Comparison of ENCODE assay signal across 13 mouse cellular contexts in the genomic region with DNA sequence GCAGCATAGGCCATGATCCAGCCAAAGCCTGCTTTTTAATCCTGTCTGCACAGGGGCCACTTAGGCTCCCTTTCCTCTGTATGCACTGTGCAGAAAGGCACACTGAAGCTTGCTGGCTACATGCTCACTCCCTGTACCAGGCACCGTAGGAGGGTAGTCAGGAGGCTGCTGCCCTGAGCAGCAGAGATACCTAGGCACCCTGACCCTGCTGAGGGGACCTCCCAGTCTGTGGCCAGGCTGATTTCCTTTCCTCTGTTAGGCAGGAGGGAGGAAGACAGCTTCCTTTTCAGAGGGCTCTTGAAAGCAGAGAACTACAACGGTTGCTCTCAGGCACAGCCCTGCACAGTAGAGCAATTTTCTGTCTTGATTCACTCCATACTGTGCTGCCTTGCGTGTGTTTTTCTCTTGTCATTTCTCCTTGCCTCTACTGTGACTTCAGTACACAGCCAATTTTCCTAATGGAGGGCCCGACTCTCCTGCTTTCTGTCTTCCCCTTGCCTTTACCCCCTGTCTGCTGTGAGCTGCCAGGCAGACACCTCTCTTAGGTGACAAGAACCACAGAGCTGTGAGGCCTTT. TPM values are rescaled to one million over a fixed set of nuclear protein-coding genes. Genes with fewer than 3 reads are reported as not detected.
DNase-seq lines count a peak whose midpoint lies in the region; ATAC-seq and TF ChIP-seq lines count a peak whose summit lies in the region.
"Had no signal": no experiment of that assay in that cellular context is flagged by ENCODE, and none has a peak within 500 bp of the region (broad histone marks: within the 10 kb centered on the region; RNA-seq: fewer than 3 reads in every experiment).

No protein-coding gene starts in this region.

- no peak overlapping the region for H3K9ac ChIP-seq in heart, embryonic 11.5 days (ENCODE audit: low read depth, low read length)
- peak overlapping the region; percentile 24; the same call in 1 of the 2 replicates for H3K9ac ChIP-seq in midbrain, embryonic 12.5 days (replicated peaks)
- H3K9ac ChIP-seq: liver, embryonic 14.5 days had no signal

- H3K4me3 ChIP-seq in heart, embryonic 11.5 days (ENCODE audit: low read depth, low read length), result no peak overlapping the region
- H3K4me3 ChIP-seq in midbrain, embryonic 12.5 days, result peak overlapping the region; percentile 51
- no peak overlapping the region for H3K4me3 ChIP-seq in left cerebral cortex, adult 2 months
- H3K4me3 ChIP-seq: erythroblast, embryonic 14.5 days; myocyte had no signal

- WGBS in heart, embryonic 11.5 days (ENCODE audit: insufficient replicate concordance), result 23% methylated on average over 4 of the region's 4 CpGs
- 17% methylated on average over 4 of the region's 4 CpGs for WGBS in midbrain, embryonic 12.5 days

- peaks cover 22% of the 10 kb centered on the region for H3K4me1 ChIP-seq in heart, embryonic 11.5 days (ENCODE audit: control insufficient read depth, insufficient read depth, low read length)
- peaks cover 14% of the 10 kb centered on the region for H3K4me1 ChIP-seq in midbrain, embryonic 12.5 days

- no peak overlapping the region for H3K27ac ChIP-seq in heart, embryonic 11.5 days (ENCODE audit: low read depth, low read length)
- peak overlapping the region; percentile 42; the same call in 1 of the 2 replicates for H3K27ac ChIP-seq in midbrain, embryonic 12.5 days (replicated peaks)
- H3K27ac ChIP-seq in left cerebral cortex, adult 2 months, result no peak overlapping the region
- H3K27ac ChIP-seq: liver, embryonic 14.5 days had no signal

- ATAC-seq in heart, embryonic 11.5 days (replicated peaks; ENCODE audit: insufficient number of reproducible peaks, low FRiP score, low TSS enrichment), result 0 out of 2 replicates have a peak, but pooled peaks have one; percentile 24
- peak; percentile 10; the same call in 1 of the 2 replicates for ATAC-seq in midbrain, embryonic 12.5 days (ENCODE audit: low FRiP score, low read depth)

- no peak overlapping the region for H3K4me2 ChIP-seq in heart, embryonic 11.5 days
- peak overlapping the region; percentile 38 for H3K4me2 ChIP-seq in midbrain, embryonic 12.5 days (replicated peaks)

- no peak for TF ChIP-seq CTCF in left cerebral cortex, adult 2 months (IDR thresholded peaks at IDR 0.05)

- intact Hi-C loops in heart, postnatal 25 days (cut with DNase I), result loop anchor here (10.0 kb wide), 2 partner anchors 246 to 336 kb away; no protein-coding TSS in a partner anchor
- intact Hi-C loops in left cerebral cortex, adult 2 months (cut with DNase I), result loop anchor here (10.0 kb wide), 1 partner anchor 1116 kb away; no protein-coding TSS in a partner anchor

- no peaks in the 10 kb centered on the region for H3K36me3 ChIP-seq in heart, embryonic 11.5 days (ENCODE audit: control insufficient read depth, insufficient read depth, low read length)
- H3K36me3 ChIP-seq in midbrain, embryonic 12.5 days, result no peaks in the 10 kb centered on the region

- H3K27me3 ChIP-seq in heart, embryonic 11.5 days (ENCODE audit: control insufficient read depth, insufficient read depth, low read length), result peaks cover 36% of the 10 kb centered on the region
- H3K27me3 ChIP-seq in midbrain, embryonic 12.5 days, result peaks cover 75% of the 10 kb centered on the region

- no peak for DNase-seq in heart, postnatal 25 days (ENCODE audit: low spot score)
- DNase-seq in retina, postnatal 1 day, result peak; percentile 10
- no peak for DNase-seq in retina, embryonic 14.5 days (ENCODE audit: low spot score)
- DNase-seq in left cerebral cortex, adult 2 months (ENCODE audit: extremely low spot score in 1 of 2, low spot score in 2 of 2), result no peak
- DNase-seq in layer of hippocampus, postnatal 25 days (ENCODE audit: extremely low spot score in 1 of 2, low spot score in 1 of 2), result no peak
- no peak for DNase-seq in adrenal gland, adult (ENCODE audit: inconsistent age in 2 of 2, low spot score in 1 of 2)
- DNase-seq: B cell, adult 2 months; gastrocnemius, postnatal 14 days had no signal

- no peaks in the 10 kb centered on the region for H3K9me3 ChIP-seq in heart, embryonic 11.5 days (replicated peaks; ENCODE audit: control insufficient read depth, low read length)
- no peaks in the 10 kb centered on the region for H3K9me3 ChIP-seq in midbrain, embryonic 12.5 days

RNA-seq across cellular contexts. Expression of a gene that starts 9.8 kb away (rescaled TPM):
- polyA plus RNA-seq in heart, embryonic 11.5 days (2014; fragmentation: Nextera tagmentation; extraction: Ambion mirVana), result 1.2 TPM in 1 of 2 replicates, not detected in the other
- total RNA-seq in heart, postnatal 25 days (2021), result not detected
- 3.0 and 5.3 TPM in 2 replicates for polyA plus RNA-seq in midbrain, embryonic 12.5 days (2016; fragmentation: Nextera tagmentation; extraction: Ambion mirVana)
- total RNA-seq in left cerebral cortex, adult 2 months (2021), result not detected
- total RNA-seq in layer of hippocampus, postnatal 25 days (2021), result not detected
- total RNA-seq: gastrocnemius, postnatal 14 days had no signal
- polyA plus RNA-seq: erythroblast, embryonic 14.5 days; liver, embryonic 14.5 days; myocyte had no signal

RNA-seq across cellular contexts. Expression of a gene that starts 18.1 kb away (rescaled TPM):
- polyA plus RNA-seq in heart, embryonic 11.5 days (2014; fragmentation: Nextera tagmentation; extraction: Ambion mirVana), result 0.51 and 0.89 TPM in 2 replicates
- not detected for total RNA-seq in heart, postnatal 25 days (2021)
- 3.0 and 3.5 TPM in 2 replicates for polyA plus RNA-seq in midbrain, embryonic 12.5 days (2016; fragmentation: Nextera tagmentation; extraction: Ambion mirVana)
- not detected for total RNA-seq in left cerebral cortex, adult 2 months (2021)
- total RNA-seq in layer of hippocampus, postnatal 25 days (2021), result not detected
- total RNA-seq: gastrocnemius, postnatal 14 days had no signal
- polyA plus RNA-seq: erythroblast, embryonic 14.5 days; liver, embryonic 14.5 days; myocyte had no signal

RNA-seq across cellular contexts. Expression of a gene that starts 18.6 kb away (rescaled TPM):
- 9.7 and 9.8 TPM in 2 replicates for polyA plus RNA-seq in heart, embryonic 11.5 days (2014; fragmentation: Nextera tagmentation; extraction: Ambion mirVana)
- total RNA-seq in heart, postnatal 25 days (2021), result 1 to 10 TPM; 1.1 to 1.7 TPM
- polyA plus RNA-seq in midbrain, embryonic 12.5 days (2016; fragmentation: Nextera tagmentation; extraction: Ambion mirVana), result 77.4 and 84.2 TPM in 2 replicates
- not detected for total RNA-seq in left cerebral cortex, adult 2 months (2021)
- not detected for total RNA-seq in layer of hippocampus, postnatal 25 days (2021)
